Mouse (Mus musculus) hindbrain, embryonic 11.5 days (tissue): Measurements from ENCODE around the gene Nav3. TPM values are rescaled to one million over a fixed set of nuclear protein-coding genes. Genes with fewer than 3 reads are reported as not detected.

Experiments
- ATAC-seq: fragments of 200-750 bp; cut with Nextera tagmentation; 2 replicates; pipeline ENCODE4 v1.8.0; 2017; ENCODE audit warnings: mild to moderate bottlenecking, moderate TSS enrichment, moderate library complexity; ENCODE audit not compliant: low FRiP score
- DNase-seq: peaks from one replicate; pipeline ENCODE4 v3.0.0-alpha.2; 2015; ENCODE audit warnings: low spot score
- H3K27ac ChIP-seq: fragments of 300-500 bp; sonication (generic); 2 replicates; pipeline ENCODE4 v1.5.1; 2014; ENCODE audit warnings: mild to moderate bottlenecking, low read depth, low read length
- H3K27me3 ChIP-seq: fragments of 300-500 bp; sonication (generic); 2 replicates; pipeline ENCODE4 v1.6.1; 2014; ENCODE audit warnings: mild to moderate bottlenecking, low read length, moderate library complexity, mixed read lengths; ENCODE audit not compliant: control insufficient read depth, insufficient read depth
- H3K36me3 ChIP-seq: fragments of 300-500 bp; sonication (generic); 2 replicates; pipeline ENCODE4 v1.6.1; 2014; ENCODE audit warnings: mild to moderate bottlenecking, low read length, moderate library complexity, mixed read lengths; ENCODE audit not compliant: control insufficient read depth, insufficient read depth
- H3K4me1 ChIP-seq: fragments of 300-500 bp; sonication (generic); replicated peaks from 2 replicates; pipeline ENCODE4 v1.6.1; 2014; ENCODE audit warnings: low read length, mixed read lengths; ENCODE audit not compliant: control insufficient read depth, insufficient read depth
- H3K4me2 ChIP-seq: fragments of 300-500 bp; sonication (generic); replicated peaks from 2 replicates; pipeline ENCODE4 v1.6.1; 2014; ENCODE audit warnings: mild to moderate bottlenecking, low read depth, low read length
- H3K4me3 ChIP-seq: fragments of 300-500 bp; sonication (generic); 2 replicates; pipeline ENCODE4 v1.5.1; 2014; ENCODE audit warnings: low read depth, low read length
- H3K9ac ChIP-seq: fragments of 300-500 bp; sonication (generic); 2 replicates; pipeline ENCODE4 v1.6.1; 2014; ENCODE audit warnings: low read depth, low read length
- H3K9me3 ChIP-seq: fragments of 300-500 bp; sonication (generic); 2 replicates; pipeline ENCODE4 v1.6.1; 2016; ENCODE audit warnings: low read length; ENCODE audit not compliant: control insufficient read depth
- WGBS: fragments of 180-500 bp; shearing (Covaris S2); extraction: QIAGEN DNeasy Blood & Tissue Kit; methylation state at CpG from one replicate; pipeline ENCODE4 v1.1.7; 2014; 5-methylcytosine and 5-hydroxymethylcytosine counted together
- polyA plus RNA-seq: library from polyadenylated mRNA; unstranded; fragments of >200 nt; fragmentation: Nextera tagmentation; extraction: Ambion mirVana; gene quantifications from 2 replicates; pipeline ENCODE4 v1.2.1, GENCODE M21; 2014

Gene Nav3
- polyA plus RNA-seq, 1 experiment from 2014 or later = 9.2 TPM

DNA sequence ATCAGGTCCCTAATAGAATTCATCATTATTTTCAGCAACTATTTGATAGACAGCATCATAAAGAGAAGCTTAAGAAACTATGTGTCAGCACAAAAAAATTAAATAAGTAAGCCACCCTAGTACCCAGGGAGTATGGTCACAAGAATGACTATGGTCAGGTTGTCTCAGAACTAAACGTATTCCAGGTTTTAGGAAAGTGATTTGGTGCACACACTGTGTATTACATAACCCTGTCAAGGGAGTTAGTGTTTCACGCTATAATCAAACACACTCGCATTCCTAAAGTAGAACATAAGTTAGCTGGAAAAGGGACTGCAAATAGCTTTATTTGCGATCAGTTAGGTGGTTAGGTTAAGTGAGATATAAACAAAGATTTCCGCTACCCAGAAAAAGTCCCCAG lies 126.0 kb downstream of the Nav3 start:
- DNase-seq (no peak), ATAC-seq (no peak)
- Histone ChIP-seq H3K4me3 (no peak overlapping the region), H3K27me3 (no peaks in the 10 kb centered on the region), H3K4me1 (no peaks in the 10 kb centered on the region), H3K36me3 (no peaks in the 10 kb centered on the region), H3K4me2 (no peak overlapping the region), H3K9me3 (no peaks in the 10 kb centered on the region), H3K9ac (no peak overlapping the region), H3K27ac (no peak overlapping the region)
- WGBS = 89% methylated on average over 5 of the region's 5 CpGs

DNA sequence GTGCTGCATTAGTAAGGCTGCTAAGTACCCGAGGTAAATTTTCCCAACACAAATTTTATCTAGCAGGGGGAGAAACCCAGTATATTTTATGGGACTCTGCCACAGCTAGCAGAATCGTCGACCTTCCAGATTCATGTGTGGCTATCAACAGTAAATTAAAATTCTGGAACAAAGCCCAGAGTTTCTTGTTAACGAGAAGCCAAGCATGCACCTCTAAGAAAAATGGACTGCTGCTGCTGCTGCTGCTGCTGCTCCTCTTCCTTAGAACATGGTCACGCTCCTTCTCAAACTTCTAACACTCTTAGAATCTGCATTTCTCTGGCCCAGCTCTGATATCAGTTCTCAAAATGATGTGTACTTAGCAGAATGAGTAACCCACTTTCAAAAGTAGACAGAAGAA lies 126.4 kb downstream of the Nav3 start:
- H3K36me3 ChIP-seq = no peaks in the 10 kb centered on the region
- DNase-seq = no peak
- WGBS = 87% methylated on average over 5 of the region's 5 CpGs
- no peak overlapping the region for H3K27ac ChIP-seq
- H3K27me3 ChIP-seq = no peaks in the 10 kb centered on the region
- H3K4me2 ChIP-seq = no peak overlapping the region
- H3K9me3 ChIP-seq = no peaks in the 10 kb centered on the region
- H3K4me3 ChIP-seq = no peak overlapping the region
- ATAC-seq = no peak
- H3K9ac ChIP-seq = no peak overlapping the region
- H3K4me1 ChIP-seq = no peaks in the 10 kb centered on the region

- no peaks in the 10 kb centered on the region for H3K9me3 ChIP-seq
- DNase-seq (no peak), ATAC-seq (no peak)
- no peaks in the 10 kb centered on the region for H3K27me3 ChIP-seq
- H3K36me3 ChIP-seq = no peaks in the 10 kb centered on the region
- H3K4me2 ChIP-seq = no peak overlapping the region
- H3K9ac ChIP-seq = no peak overlapping the region
- no peak overlapping the region for H3K27ac ChIP-seq
- no peak overlapping the region for H3K4me3 ChIP-seq
- H3K4me1 ChIP-seq = no peaks in the 10 kb centered on the region
- WGBS = 62% methylated on average over 6 of the region's 6 CpGs
Observed at GRCm38 (mm10) chr10:110322082-110322632, 133.8 kb downstream of the Nav3 start.

GRCm38 (mm10) chr10:110317275-110317674 lies 138.7 kb downstream of the Nav3 start:
- H3K36me3 ChIP-seq = no peaks in the 10 kb centered on the region
- H3K9me3 ChIP-seq = no peaks in the 10 kb centered on the region
- no peaks in the 10 kb centered on the region for H3K27me3 ChIP-seq
- no peak for ATAC-seq
- H3K4me3 ChIP-seq = no peak overlapping the region
- no peak for DNase-seq
- no peak overlapping the region for H3K9ac ChIP-seq
- no peaks in the 10 kb centered on the region for H3K4me1 ChIP-seq
- 76% methylated on average over 5 of the region's 5 CpGs for WGBS
- no peak overlapping the region for H3K4me2 ChIP-seq
- no peak overlapping the region for H3K27ac ChIP-seq

DNA sequence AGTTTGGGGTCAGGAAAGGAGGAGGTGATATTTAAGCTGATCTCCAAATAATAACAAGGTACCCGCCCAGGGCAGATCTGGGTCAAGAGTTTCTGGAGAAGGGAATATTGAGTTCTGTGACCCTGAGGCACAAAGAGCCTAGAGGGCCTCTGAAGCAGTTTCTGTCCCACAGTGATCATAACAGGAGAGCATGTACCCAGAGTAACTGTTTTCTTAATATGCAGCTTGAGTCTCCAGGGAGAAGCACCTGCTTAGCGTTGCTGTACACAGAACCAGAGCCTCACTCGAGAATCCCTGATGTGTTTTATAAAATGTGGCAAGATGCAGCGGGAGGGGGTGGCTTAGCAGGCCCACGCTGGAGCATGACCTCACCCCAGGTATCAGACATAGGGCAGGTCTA lies 141.5 kb downstream of the Nav3 start:
- no peaks in the 10 kb centered on the region for H3K4me1 ChIP-seq
- 63% methylated on average over 5 of the region's 5 CpGs for WGBS
- H3K9ac ChIP-seq = no peak overlapping the region
- DNase-seq (no peak), ATAC-seq (peak; percentile 46; the same call in 1 of the 2 replicates)
- H3K36me3 ChIP-seq = no peaks in the 10 kb centered on the region
- H3K4me2 ChIP-seq = no peak overlapping the region
- no peaks in the 10 kb centered on the region for H3K27me3 ChIP-seq
- no peak overlapping the region for H3K4me3 ChIP-seq
- no peaks in the 10 kb centered on the region for H3K9me3 ChIP-seq
- H3K27ac ChIP-seq = no peak overlapping the region

GRCm38 (mm10) chr10:110313959-110314358 lies 142.0 kb downstream of the Nav3 start:
- H3K9ac ChIP-seq = no peak overlapping the region
- ATAC-seq = peak; percentile 26; the same call in 1 of the 2 replicates
- 81% methylated on average over 7 of the region's 7 CpGs for WGBS
- H3K27me3 ChIP-seq = no peaks in the 10 kb centered on the region
- H3K9me3 ChIP-seq = no peaks in the 10 kb centered on the region
- H3K27ac ChIP-seq = no peak overlapping the region
- no peak overlapping the region for H3K4me3 ChIP-seq
- H3K36me3 ChIP-seq = no peaks in the 10 kb centered on the region
- no peaks in the 10 kb centered on the region for H3K4me1 ChIP-seq
- H3K4me2 ChIP-seq = no peak overlapping the region
- no peak for DNase-seq

DNA sequence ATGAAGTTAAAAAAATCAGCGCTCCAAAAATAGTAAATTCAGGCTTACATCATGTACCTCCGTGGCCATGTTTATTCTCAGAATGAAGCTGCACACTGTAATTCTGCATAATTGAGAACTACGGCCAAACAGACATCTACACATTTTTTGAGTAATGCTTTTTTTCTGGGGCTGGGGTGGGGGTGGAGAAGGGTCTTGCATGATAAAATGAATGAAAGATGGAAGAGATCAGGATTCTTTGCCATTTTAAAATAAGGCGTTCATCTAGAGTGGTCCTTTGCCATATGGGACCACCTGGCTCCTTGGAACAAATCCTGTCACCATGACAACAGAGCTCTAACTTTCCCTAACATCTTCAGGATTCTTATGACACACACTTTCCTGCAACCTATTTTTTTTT lies 146.5 kb downstream of the Nav3 start:
- 94% methylated on average over 4 of the region's 4 CpGs for WGBS
- no peak overlapping the region for H3K4me2 ChIP-seq
- no peaks in the 10 kb centered on the region for H3K27me3 ChIP-seq
- H3K27ac ChIP-seq = no peak overlapping the region
- H3K36me3 ChIP-seq = no peaks in the 10 kb centered on the region
- H3K4me3 ChIP-seq = no peak overlapping the region
- no peak overlapping the region for H3K9ac ChIP-seq
- H3K4me1 ChIP-seq = no peaks in the 10 kb centered on the region
- DNase-seq = no peak
- ATAC-seq = no peak
- H3K9me3 ChIP-seq = no peaks in the 10 kb centered on the region

DNA sequence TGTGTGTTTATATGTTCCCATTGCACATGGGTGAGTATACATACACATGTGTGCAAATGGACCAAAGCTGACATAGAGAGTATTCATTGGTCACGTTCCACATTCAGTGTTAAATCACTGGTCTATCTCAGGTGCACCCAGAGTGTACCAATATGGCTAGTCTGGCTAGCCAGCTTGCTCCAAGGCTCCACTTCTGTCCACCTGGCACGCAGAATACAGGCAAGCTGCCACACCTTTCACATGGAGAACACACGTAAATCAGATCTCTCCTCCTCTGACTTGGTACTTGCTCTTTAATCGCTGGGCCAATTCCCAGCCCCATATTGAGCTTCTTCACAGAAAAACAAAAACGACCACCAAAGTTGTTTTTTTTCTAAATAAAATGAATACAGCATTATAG lies 150.4 kb downstream of the Nav3 start:
- Histone ChIP-seq H3K9ac (no peak overlapping the region), H3K9me3 (no peaks in the 10 kb centered on the region), H3K4me3 (no peak overlapping the region), H3K4me2 (no peak overlapping the region), H3K27ac (no peak overlapping the region), H3K27me3 (no peaks in the 10 kb centered on the region), H3K4me1 (no peaks in the 10 kb centered on the region), H3K36me3 (no peaks in the 10 kb centered on the region)
- DNase-seq (no peak), ATAC-seq (no peak)
- 86% methylated on average over 5 of the region's 5 CpGs for WGBS

DNA sequence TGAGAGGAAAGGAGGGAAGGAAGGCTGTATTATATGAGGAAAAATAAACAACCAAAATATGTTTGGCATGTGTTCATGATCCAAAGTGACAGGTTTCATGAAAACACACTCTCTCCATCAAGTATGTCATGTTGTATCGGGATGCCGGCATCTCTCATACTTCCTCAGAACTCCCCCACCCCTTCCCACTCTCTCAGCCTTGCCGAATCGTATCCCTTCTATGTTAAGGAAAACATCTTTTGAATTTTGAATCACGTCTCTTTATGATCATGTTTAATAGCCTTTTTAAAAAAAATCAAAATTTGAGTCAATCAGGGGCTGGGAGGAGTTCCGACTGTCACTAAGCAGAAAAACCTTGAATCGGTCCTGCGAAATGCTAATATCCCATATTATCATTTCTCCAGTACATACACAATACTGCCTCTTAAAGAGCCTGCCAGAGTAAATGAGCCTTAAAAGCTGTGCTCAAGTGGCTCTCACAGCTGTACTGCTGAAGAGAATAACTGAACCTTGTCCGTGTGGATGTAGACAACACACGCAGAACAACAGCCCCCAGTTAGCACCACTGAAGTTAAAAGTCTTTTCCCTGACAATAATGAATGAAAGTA lies 165.9 kb downstream of the Nav3 start:
- Histone ChIP-seq H3K4me1 (no peaks in the 10 kb centered on the region), H3K36me3 (no peaks in the 10 kb centered on the region), H3K27me3 (no peaks in the 10 kb centered on the region), H3K9me3 (no peaks in the 10 kb centered on the region), H3K27ac (no peak overlapping the region), H3K9ac (no peak overlapping the region), H3K4me2 (no peak overlapping the region), H3K4me3 (no peak overlapping the region)
- WGBS = 89% methylated on average over 10 of the region's 10 CpGs
- ATAC-seq = no peak
- no peak for DNase-seq
